Mouse (Mus musculus) large intestine, adult 2 months (tissue): ENCODE data around the gene Pfkp. TPM values are rescaled to one million over a fixed set of nuclear protein-coding genes. Genes with fewer than 3 reads are reported as not detected.

Experiments used
- polyA plus RNA-seq: library from polyadenylated mRNA; depleted of rRNA; stranded (reverse); fragments of >200 nt; gene quantifications from 2 replicates; pipeline ENCODE4 v1.2.3, GENCODE M21; 2012; rRNA removed

Gene Pfkp
- polyA plus RNA-seq, 1 experiment = 110 TPM

Other genes with a start within 250 kb of the Pfkp start
- 17.2 and 20.3 TPM in 2 replicates for gene Pitrm1, start 100.6 kb downstream of the Pfkp start, polyA plus RNA-seq